Mouse (Mus musculus) liver, adult 2 months (tissue): ENCODE data around the gene Sf1. TPM values are rescaled to one million over a fixed set of nuclear protein-coding genes. Genes with fewer than 3 reads are reported as not detected.
A peak's percentile ranks its signal among the peaks of the same experiment; 100 is the strongest.

Experiments
- DNase-seq: peaks from one replicate; pipeline ENCODE4 v3.0.0-alpha.2; 2011; ENCODE audit warnings: low read depth, low spot score; ENCODE audit errors: extremely low read depth
- H3K27ac ChIP-seq: fragments of 200-500 bp; replicated peaks from 2 replicates; pipeline ENCODE4 v1.5.1; 2012; ENCODE audit warnings: low read depth, mild to moderate bottlenecking, control low read depth, inconsistent platforms, low read length; ENCODE audit not compliant: insufficient read depth
- H3K27me3 ChIP-seq: fragments of 200-500 bp; 2 replicates; pipeline ENCODE4 v1.6.1; 2012; ENCODE audit warnings: mild to moderate bottlenecking, moderate library complexity, low read length, inconsistent platforms; ENCODE audit not compliant: control insufficient read depth, insufficient read depth
- H3K36me3 ChIP-seq: fragments of 200-500 bp; 2 replicates; pipeline ENCODE4 v1.6.1; 2012; ENCODE audit warnings: low read length, inconsistent platforms; ENCODE audit not compliant: control insufficient read depth, insufficient read depth
- H3K4me1 ChIP-seq: fragments of 200-500 bp; 2 replicates; pipeline ENCODE4 v1.6.1; 2011; ENCODE audit warnings: low read length; ENCODE audit not compliant: control insufficient read depth, insufficient read depth
- H3K4me3 ChIP-seq: fragments of 200-500 bp; 2 replicates; pipeline ENCODE4 v1.5.1; 2011; ENCODE audit warnings: low read depth, mild to moderate bottlenecking, control low read depth, low read length, moderate library complexity; ENCODE audit not compliant: insufficient read depth
- H3K79me2 ChIP-seq: fragments of 200-500 bp; 2 replicates; pipeline ENCODE4 v1.6.1; 2012; ENCODE audit warnings: inconsistent platforms, mild to moderate bottlenecking, low read length, moderate library complexity; ENCODE audit not compliant: control insufficient read depth, insufficient read depth
- H3K9ac ChIP-seq: fragments of 200-500 bp; 2 replicates; pipeline ENCODE4 v1.6.1; 2012; ENCODE audit warnings: low read depth, mild to moderate bottlenecking, control low read depth, inconsistent platforms, low read length
- CTCF ChIP-seq: fragments of 200-500 bp; IDR thresholded peaks from 2 replicates; pipeline ENCODE4 v1.5.1; 2011; ENCODE audit warnings: low read depth, low read length, control low read depth
- POLR2A ChIP-seq: fragments of 200-500 bp; IDR thresholded peaks from 2 replicates; pipeline ENCODE4 v1.6.1; 2011; ENCODE audit warnings: low read length, control low read depth; ENCODE audit not compliant: insufficient read depth; ENCODE audit errors: extremely low read depth
- WGBS: fragments of 180-500 bp; shearing (Covaris S2); methylation state at CpG from one replicate; pipeline ENCODE4 v1.1.7; 2018; 5-methylcytosine and 5-hydroxymethylcytosine counted together
- polyA plus RNA-seq: library from polyadenylated mRNA; depleted of rRNA; stranded (reverse); fragments of >200 nt; gene quantifications from 2 replicates; pipeline ENCODE4 v1.2.3, GENCODE M21; 2012
- total RNA-seq: library from RNA; depleted of rRNA; stranded (reverse); fragments of >200 nt; gene quantifications from 2 replicates; pipeline ENCODE4 v1.2.3, GENCODE M21; 2014

Gene Sf1
- total and polyA plus RNA-seq, 2 experiments: 28.5 to 62.8 TPM

GRCm38 (mm10) chr19:6334673-6335457, 28.6 kb upstream of the Sf1 start, which contains the start of gene Men1:
Gene Men1 (plus strand): TSS chr19:6334979.
- H3K4me1 ChIP-seq: peaks cover 10% of the 10 kb centered on the region
- WGBS: under 1% methylated on average over 43 of the region's 43 CpGs
- H3K36me3 ChIP-seq: peaks cover 4% of the 10 kb centered on the region; the same call in 1 of the 2 replicates
- H3K79me2 ChIP-seq: peaks cover 3% of the 10 kb centered on the region; the same call in 1 of the 2 replicates
- no peaks in the 10 kb centered on the region for H3K27me3 ChIP-seq
- TF ChIP-seq POLR2A (peak; percentile 55; the same call in 1 of the 2 replicates), CTCF (no peak)
- DNase-seq: peak; percentile 99
- H3K27ac ChIP-seq: peak within 1 kb of the TSS; percentile 92
- peak within 1 kb of the TSS; percentile 93 for H3K9ac ChIP-seq
- peak within 1 kb of the TSS; percentile 79 for H3K4me3 ChIP-seq

DNA sequence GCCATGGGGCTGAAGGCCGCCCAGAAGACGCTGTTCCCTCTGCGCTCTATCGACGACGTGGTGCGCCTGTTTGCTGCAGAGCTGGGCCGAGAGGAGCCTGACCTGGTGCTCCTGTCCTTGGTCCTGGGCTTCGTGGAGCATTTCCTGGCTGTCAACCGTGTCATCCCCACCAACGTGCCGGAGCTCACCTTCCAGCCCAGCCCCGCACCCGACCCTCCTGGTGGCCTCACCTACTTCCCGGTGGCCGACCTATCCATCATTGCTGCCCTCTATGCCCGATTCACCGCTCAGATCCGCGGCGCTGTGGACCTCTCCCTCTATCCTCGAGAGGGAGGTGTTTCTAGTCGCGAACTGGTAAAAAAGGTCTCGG, 28.0 kb upstream of the Sf1 start:
- Histone ChIP-seq H3K9ac (peak overlapping the region; percentile 93), H3K79me2 (peaks cover 3% of the 10 kb centered on the region; the same call in 1 of the 2 replicates), H3K36me3 (peaks cover 4% of the 10 kb centered on the region; the same call in 1 of the 2 replicates), H3K4me3 (peak overlapping the region; percentile 79), H3K27ac (peak overlapping the region; percentile 20; the same call in 1 of the 2 replicates), H3K4me1 (peaks cover 10% of the 10 kb centered on the region), H3K27me3 (no peaks in the 10 kb centered on the region)
- DNase-seq: no peak
- no peak for TF ChIP-seq CTCF
- no peak for TF ChIP-seq POLR2A
- WGBS: 1% methylated on average over 25 of the region's 25 CpGs

- TF ChIP-seq POLR2A (no peak), CTCF (no peak)
- peaks cover 4% of the 10 kb centered on the region; the same call in 1 of the 2 replicates for H3K36me3 ChIP-seq
- H3K27me3 ChIP-seq: no peaks in the 10 kb centered on the region
- no peak for DNase-seq
- peaks cover 11% of the 10 kb centered on the region for H3K4me1 ChIP-seq
- no peak overlapping the region for H3K9ac ChIP-seq
- H3K4me3 ChIP-seq: no peak overlapping the region
- 97% methylated on average over 10 of the region's 10 CpGs for WGBS
- no peak overlapping the region for H3K27ac ChIP-seq
- peaks cover 3% of the 10 kb centered on the region; the same call in 1 of the 2 replicates for H3K79me2 ChIP-seq
These were observed 26.6 kb upstream of the Sf1 start for GRCm38 (mm10) chr19:6336920-6337319.

DNA sequence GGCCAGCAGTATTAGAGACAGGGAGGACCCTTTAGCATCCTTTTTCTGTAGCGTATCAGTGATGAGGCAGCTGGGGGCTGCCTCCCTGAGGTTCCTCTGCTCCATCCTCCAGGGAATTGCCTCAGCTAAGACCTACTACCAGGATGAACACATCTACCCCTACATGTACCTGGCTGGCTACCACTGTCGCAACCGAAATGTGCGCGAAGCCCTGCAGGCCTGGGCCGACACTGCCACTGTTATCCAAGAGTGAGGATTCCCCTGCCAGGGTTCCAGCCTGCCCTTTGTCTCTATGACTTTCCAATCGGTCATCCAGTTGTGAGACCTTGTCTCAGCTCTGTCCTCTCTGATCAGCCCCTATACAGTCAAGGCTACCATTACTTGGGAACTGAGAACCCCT, 25.3 kb upstream of the Sf1 start:
- 89% methylated on average over 7 of the region's 7 CpGs for WGBS
- Histone ChIP-seq H3K9ac (no peak overlapping the region), H3K36me3 (peaks cover 4% of the 10 kb centered on the region; the same call in 1 of the 2 replicates), H3K4me1 (peaks cover 11% of the 10 kb centered on the region), H3K27me3 (no peaks in the 10 kb centered on the region), H3K27ac (no peak overlapping the region), H3K4me3 (no peak overlapping the region), H3K79me2 (peaks cover 3% of the 10 kb centered on the region; the same call in 1 of the 2 replicates)
- DNase-seq: no peak
- no peak for TF ChIP-seq POLR2A
- TF ChIP-seq CTCF: no peak

GRCm38 (mm10) chr19:6338716-6339115, 24.8 kb upstream of the Sf1 start:
- WGBS: 94% methylated on average over 11 of the region's 11 CpGs

More at GRCm38 (mm10) chr19:6338716-6339115, 24.8 kb upstream of the Sf1 start:
- H3K27ac ChIP-seq: no peak overlapping the region
- H3K27me3 ChIP-seq: no peaks in the 10 kb centered on the region
- no peak overlapping the region for H3K4me3 ChIP-seq
- H3K9ac ChIP-seq: no peak overlapping the region
- H3K4me1 ChIP-seq: peaks cover 11% of the 10 kb centered on the region
- no peak for DNase-seq
- peaks cover 4% of the 10 kb centered on the region; the same call in 1 of the 2 replicates for H3K36me3 ChIP-seq
- H3K79me2 ChIP-seq: peaks cover 3% of the 10 kb centered on the region; the same call in 1 of the 2 replicates
- no peak for TF ChIP-seq CTCF
- TF ChIP-seq POLR2A: no peak
